Mouse (Mus musculus): ENCODE results near the gene Eif3g.

Gene Eif3g

GRCm38 (mm10) chr9:20898511-20899073 lies at the start of gene Eif3g:
TSS of gene Eif3g (minus strand) at chr9:20898623.
- peak; percentile 66 for DNase-seq (ENCODE audit: low read depth, low spot score)

GRCm38 (mm10) chr9:20946066-20946880 lies 47.9 kb upstream of the Eif3g start:
- DNase-seq (ENCODE audit: low read depth, low spot score) = no peak

GRCm38 (mm10) chr9:20944697-20945370 lies 46.4 kb upstream of the Eif3g start:
- no peak for DNase-seq (ENCODE audit: low read depth, low spot score)

- DNase-seq (ENCODE audit: low read depth, low spot score) = no peak
Observed at GRCm38 (mm10) chr9:20943911-20944310, 45.5 kb upstream of the Eif3g start.

GRCm38 (mm10) chr9:20943396-20943795 lies 45.0 kb upstream of the Eif3g start:
- no peak for DNase-seq (ENCODE audit: low read depth, low spot score)

GRCm38 (mm10) chr9:20923258-20923657 lies 24.8 kb upstream of the Eif3g start:
- DNase-seq (ENCODE audit: low read depth, low spot score) = no peak

- DNase-seq (ENCODE audit: low read depth, low spot score) = no peak
Observed at GRCm38 (mm10) chr9:20916160-20916559, 17.7 kb upstream of the Eif3g start.

- DNase-seq (ENCODE audit: low read depth, low spot score) = no peak
Observed at GRCm38 (mm10) chr9:20909948-20910347, 11.5 kb upstream of the Eif3g start.

GRCm38 (mm10) chr9:20902174-20902491 lies 3.7 kb upstream of the Eif3g start:
- no peak for DNase-seq (ENCODE audit: low read depth, low spot score)

- no peak for DNase-seq (ENCODE audit: low read depth, low spot score)
Observed at GRCm38 (mm10) chr9:20901466-20902173, 3.2 kb upstream of the Eif3g start.

- DNase-seq (ENCODE audit: low read depth, low spot score) = no peak
Observed at GRCm38 (mm10) chr9:20897736-20898510, 500 bp downstream of the Eif3g start.

GRCm38 (mm10) chr9:20895382-20895781 lies 3.0 kb downstream of the Eif3g start:
- no peak for DNase-seq (ENCODE audit: low read depth, low spot score)

GRCm38 (mm10) chr9:20894629-20895028 lies 3.8 kb downstream of the Eif3g start:
- DNase-seq (ENCODE audit: low read depth, low spot score) = no peak

GRCm38 (mm10) chr9:20893590-20894343 lies 4.7 kb downstream of the Eif3g start:
- no peak for DNase-seq (ENCODE audit: low read depth, low spot score)

- DNase-seq (ENCODE audit: low read depth, low spot score) = no peak
Observed at GRCm38 (mm10) chr9:20893069-20893468, 5.4 kb downstream of the Eif3g start.

GRCm38 (mm10) chr9:20892104-20892653 lies 6.2 kb downstream of the Eif3g start:
- DNase-seq (ENCODE audit: low read depth, low spot score) = no peak

GRCm38 (mm10) chr9:20891339-20892103 lies 6.9 kb downstream of the Eif3g start:
- no peak for DNase-seq (ENCODE audit: low read depth, low spot score)

- DNase-seq (ENCODE audit: low read depth, low spot score) = no peak
Observed at GRCm38 (mm10) chr9:20890411-20890810, 8.0 kb downstream of the Eif3g start.

All from brain, embryonic 18.5 days (tissue).